Mouse (Mus musculus): ENCODE results near the gene 6820408C15Rik. TPM values are rescaled to one million over a fixed set of nuclear protein-coding genes. Genes with fewer than 3 reads are reported as not detected.
A peak's percentile ranks its signal among the peaks of the same experiment; 100 is the strongest.

Gene 6820408C15Rik
- polyA plus RNA-seq, 1 experiment from 2014 or later: 0.19 TPM

DNA sequence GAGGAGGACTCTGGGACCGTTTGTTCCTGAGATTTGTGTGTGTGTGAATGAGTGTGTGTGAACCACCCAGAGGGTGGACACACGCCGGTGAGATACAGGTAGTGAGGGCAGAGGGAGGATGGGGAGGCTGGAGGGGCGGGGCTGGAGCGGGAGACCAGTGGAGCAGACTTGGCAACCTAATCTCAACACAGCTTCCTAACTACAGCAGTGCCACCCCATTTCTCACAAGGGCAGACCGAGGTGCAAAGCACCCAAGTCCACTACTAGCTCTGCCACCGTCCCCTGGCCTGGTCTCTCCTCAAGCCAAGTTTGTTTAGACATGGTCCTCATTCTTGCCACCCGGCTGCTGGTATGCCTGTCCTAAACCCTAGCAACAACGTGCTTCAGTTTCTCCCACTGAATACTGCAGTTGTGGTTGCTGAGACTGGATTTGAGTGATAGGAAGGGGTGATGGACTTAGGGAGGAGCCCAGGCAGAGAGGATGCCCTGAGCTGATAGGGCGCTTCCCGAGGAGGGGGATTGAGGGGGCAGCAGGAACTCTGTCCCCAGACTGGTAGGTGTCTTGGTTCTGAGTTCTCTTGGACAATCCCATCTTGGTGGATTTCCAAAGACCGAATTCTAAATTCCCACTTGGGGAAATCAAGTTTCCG lies 20.0 kb upstream of the 6820408C15Rik start:
- H3K36me3 ChIP-seq: peaks cover 17% of the 10 kb centered on the region
- H3K4me2 ChIP-seq (replicated peaks): peak overlapping the region; percentile 94
- peak overlapping the region; percentile 72 for H3K9ac ChIP-seq
- ATAC-seq (ENCODE audit: low FRiP score, low read depth): no peak
- H3K27me3 ChIP-seq: no peaks in the 10 kb centered on the region
- H3K4me1 ChIP-seq: peaks cover 40% of the 10 kb centered on the region
- no peaks in the 10 kb centered on the region for H3K9me3 ChIP-seq
- peak overlapping the region; percentile 55 for H3K27ac ChIP-seq
- WGBS: 15% methylated on average over 13 of the region's 13 CpGs
- peak overlapping the region; percentile 92 for H3K4me3 ChIP-seq

DNA sequence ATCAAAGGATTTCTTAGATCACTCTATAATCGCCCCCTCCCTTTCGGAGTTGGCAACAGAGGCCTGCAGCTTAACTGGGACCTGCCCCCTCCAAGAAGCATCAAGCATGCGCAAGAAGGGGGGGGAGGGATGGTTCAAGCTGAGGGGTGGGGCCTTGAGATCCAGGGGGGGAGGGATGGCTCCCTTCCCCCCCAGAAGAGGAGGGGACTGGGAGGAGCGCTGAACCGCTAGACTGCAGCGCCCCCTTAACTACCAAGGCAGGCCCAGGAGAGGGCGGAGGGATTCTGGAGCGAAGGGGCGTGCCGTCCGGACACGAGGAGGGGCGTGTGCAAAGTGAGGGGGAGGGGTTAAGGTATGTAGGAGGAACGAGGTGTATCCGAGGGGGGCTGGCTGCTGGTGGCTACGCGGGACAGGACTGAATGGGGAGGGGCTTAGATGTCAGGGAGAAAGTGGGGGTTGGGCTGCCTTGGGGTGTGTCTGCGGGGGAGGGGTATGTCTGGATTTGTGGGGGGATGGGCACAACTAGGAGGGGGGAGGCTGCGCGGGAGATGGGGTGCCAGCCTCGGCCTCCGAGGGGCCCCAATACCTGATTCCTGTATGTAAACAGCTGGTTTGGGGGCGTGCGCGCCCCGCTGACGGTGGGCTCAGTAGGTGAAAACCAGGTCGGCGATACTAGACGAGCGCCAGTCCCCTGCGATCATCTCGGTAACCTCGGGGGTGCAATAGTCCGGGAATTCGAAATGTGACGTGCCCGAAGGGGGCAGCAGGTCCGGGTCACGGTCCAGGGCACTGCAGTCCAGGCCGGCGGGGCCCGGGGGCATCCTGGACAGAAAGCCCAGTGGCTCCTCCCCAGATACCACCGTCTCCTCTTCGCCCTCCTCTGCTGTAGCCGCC lies 19.0 kb upstream of the 6820408C15Rik start:
- WGBS: 0% methylated on average over 44 of the region's 46 CpGs
- Histone ChIP-seq H3K9ac (peak overlapping the region; percentile 98), H3K4me2 (replicated peaks) (peak overlapping the region; percentile 94), H3K4me1 (peaks cover 40% of the 10 kb centered on the region), H3K9me3 (no peaks in the 10 kb centered on the region), H3K4me3 (peak overlapping the region; percentile 92), H3K36me3 (peaks cover 17% of the 10 kb centered on the region), H3K27ac (peak overlapping the region; percentile 99), H3K27me3 (no peaks in the 10 kb centered on the region)
- ATAC-seq (ENCODE audit: low FRiP score, low read depth): peak; percentile 74

DNA sequence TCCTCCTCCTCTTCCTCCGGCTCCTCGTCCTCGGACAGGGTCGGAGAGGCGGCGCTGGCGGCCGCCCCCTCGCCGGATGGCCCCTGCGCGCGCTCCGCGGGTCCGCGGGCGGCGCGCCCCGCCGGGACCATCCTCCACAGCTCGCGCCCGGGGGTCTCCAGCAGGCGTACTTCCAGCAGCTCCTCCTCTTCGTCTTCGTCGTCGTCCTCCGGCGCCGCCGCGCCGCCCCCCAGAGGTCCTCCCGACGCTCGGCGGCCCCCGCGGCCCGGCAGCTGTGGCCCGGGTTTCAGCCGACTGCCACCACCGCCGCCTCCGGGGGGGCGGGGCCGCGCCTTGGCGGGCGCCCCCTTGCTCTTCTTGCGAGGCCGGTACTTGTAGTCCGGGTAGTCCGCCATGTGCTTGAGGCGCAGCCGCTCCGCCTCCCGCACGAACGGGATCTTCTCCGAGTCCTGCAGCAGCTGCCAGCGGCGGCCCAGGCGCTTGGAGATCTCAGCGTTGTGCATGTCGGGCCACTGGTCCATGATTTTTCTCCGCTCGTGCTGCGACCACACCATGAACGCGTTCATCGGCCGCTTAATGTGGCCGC lies 18.3 kb upstream of the 6820408C15Rik start:
- H3K4me2 ChIP-seq (replicated peaks): peak overlapping the region; percentile 94
- no peaks in the 10 kb centered on the region for H3K9me3 ChIP-seq
- H3K4me1 ChIP-seq: peaks cover 40% of the 10 kb centered on the region
- peak overlapping the region; percentile 92 for H3K4me3 ChIP-seq
- H3K27me3 ChIP-seq: no peaks in the 10 kb centered on the region
- H3K36me3 ChIP-seq: peaks cover 17% of the 10 kb centered on the region
- H3K9ac ChIP-seq: peak overlapping the region; percentile 98
- WGBS: under 1% methylated on average over 74 of the region's 77 CpGs
- no peak for ATAC-seq (ENCODE audit: low FRiP score, low read depth)
- peak overlapping the region; percentile 99 for H3K27ac ChIP-seq

DNA sequence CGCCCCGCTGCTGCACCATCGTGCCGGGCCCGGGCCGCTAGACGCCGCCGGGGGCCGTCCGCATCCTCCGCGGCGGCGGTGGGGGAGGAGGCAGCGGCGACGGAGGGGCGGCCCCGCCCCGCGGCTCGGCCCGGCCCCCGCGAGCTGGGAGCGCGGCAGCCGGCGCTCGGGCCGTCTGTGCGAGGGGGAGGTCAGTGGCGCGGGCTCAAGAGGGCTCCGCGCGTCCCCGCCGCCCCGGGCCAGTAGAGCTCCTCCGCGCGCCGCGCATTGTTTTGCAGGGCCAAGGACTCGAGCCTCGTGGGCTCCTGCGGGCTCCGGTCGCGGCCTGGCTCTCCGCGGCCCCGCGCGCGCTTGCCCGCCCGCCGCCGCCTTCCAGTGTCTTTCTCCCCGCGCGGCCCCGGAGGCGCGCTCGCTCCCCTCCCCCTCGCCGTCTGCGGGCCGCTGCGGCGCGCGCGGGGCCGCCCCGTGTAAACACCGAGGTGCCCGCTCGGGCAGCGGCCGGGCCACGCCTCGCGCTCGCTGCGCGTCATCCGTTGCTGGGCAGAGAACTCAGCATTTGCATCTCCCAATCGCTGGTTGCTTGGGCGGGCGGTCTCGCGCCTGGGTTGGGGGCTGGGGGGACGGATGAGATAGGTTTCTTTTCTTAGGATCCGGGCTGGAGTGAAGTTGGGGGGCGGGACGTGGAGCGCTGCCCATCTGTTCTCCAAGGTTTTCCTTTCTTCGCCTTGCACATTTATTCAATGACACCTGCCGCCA lies 17.5 kb upstream of the 6820408C15Rik start, which contains the start of gene Sox12:
Gene Sox12 (minus strand): TSS at position 384 of the 756 bp plus-strand sequence.
- under 1% methylated on average over 51 of the region's 104 CpGs for WGBS
- Histone ChIP-seq H3K36me3 (peaks cover 17% of the 10 kb centered on the region), H3K27me3 (no peaks in the 10 kb centered on the region), H3K9me3 (no peaks in the 10 kb centered on the region), H3K4me3 (peak within 1 kb of the TSS; percentile 92), H3K4me2 (replicated peaks) (peak within 1 kb of the TSS; percentile 94), H3K9ac (peak within 1 kb of the TSS; percentile 98), H3K4me1 (peaks cover 40% of the 10 kb centered on the region), H3K27ac (peak within 1 kb of the TSS; percentile 99)
- ATAC-seq (ENCODE audit: low FRiP score, low read depth): peak; percentile 60

DNA sequence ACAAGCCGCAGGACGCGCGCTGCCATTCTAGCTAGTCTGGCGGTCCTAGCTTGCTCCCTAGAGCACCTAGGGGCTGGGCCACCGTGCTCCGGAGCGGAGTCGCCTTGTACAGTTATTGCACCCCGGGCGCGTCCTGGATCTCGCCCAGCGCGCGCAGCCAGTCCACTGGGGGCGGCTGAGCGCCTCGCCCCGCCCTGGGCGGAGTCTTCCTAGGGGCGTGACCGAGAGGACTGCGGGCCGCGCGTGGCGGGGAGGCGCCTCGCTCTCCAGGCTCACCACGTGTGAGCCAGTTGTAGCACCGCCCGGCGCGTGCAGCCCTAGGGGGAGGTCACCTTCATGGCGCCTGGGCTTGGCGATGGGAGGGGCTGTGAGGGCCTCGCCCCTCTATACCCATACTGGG lies 16.7 kb upstream of the 6820408C15Rik start:
- peaks cover 35% of the 10 kb centered on the region for H3K4me1 ChIP-seq
- H3K27ac ChIP-seq: peak overlapping the region; percentile 99
- peaks cover 10% of the 10 kb centered on the region for H3K36me3 ChIP-seq
- H3K9me3 ChIP-seq: no peaks in the 10 kb centered on the region
- WGBS: under 1% methylated on average over 38 of the region's 38 CpGs
- peak overlapping the region; percentile 92 for H3K4me3 ChIP-seq
- ATAC-seq (ENCODE audit: low FRiP score, low read depth): peak; percentile 85
- H3K4me2 ChIP-seq (replicated peaks): peak overlapping the region; percentile 94
- H3K9ac ChIP-seq: peak overlapping the region; percentile 68
- no peaks in the 10 kb centered on the region for H3K27me3 ChIP-seq

DNA sequence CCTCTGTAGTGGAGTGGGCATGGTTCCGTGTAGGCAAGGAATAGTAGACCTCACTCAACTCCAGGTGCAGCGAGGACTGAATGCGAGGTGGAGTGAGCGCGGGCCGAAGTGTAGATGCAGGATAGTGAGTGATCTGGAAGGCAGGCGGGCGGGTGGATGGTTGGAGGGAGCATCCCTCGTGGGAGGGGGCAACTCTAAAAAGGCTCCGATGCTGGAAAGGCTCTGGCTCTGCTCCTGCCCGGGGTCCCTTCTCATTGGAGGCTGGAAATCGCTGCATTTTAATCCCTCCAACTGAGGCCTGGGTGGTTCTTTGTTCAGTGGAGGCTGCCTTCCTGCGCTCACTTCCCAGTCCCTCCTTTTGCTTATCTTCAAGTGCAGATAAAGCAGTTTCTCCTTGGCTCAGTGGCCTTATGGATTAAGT lies 16.3 kb upstream of the 6820408C15Rik start:
- ATAC-seq (ENCODE audit: low FRiP score, low read depth): no peak
- under 1% methylated on average over 13 of the region's 13 CpGs for WGBS
- H3K27ac ChIP-seq: peak overlapping the region; percentile 99
- peak overlapping the region; percentile 92 for H3K4me3 ChIP-seq
- peak overlapping the region; percentile 94 for H3K4me2 ChIP-seq (replicated peaks)
- peaks cover 30% of the 10 kb centered on the region for H3K4me1 ChIP-seq
- H3K27me3 ChIP-seq: no peaks in the 10 kb centered on the region
- peak overlapping the region; percentile 68 for H3K9ac ChIP-seq
- H3K36me3 ChIP-seq: peaks cover 7% of the 10 kb centered on the region
- H3K9me3 ChIP-seq: no peaks in the 10 kb centered on the region

DNA sequence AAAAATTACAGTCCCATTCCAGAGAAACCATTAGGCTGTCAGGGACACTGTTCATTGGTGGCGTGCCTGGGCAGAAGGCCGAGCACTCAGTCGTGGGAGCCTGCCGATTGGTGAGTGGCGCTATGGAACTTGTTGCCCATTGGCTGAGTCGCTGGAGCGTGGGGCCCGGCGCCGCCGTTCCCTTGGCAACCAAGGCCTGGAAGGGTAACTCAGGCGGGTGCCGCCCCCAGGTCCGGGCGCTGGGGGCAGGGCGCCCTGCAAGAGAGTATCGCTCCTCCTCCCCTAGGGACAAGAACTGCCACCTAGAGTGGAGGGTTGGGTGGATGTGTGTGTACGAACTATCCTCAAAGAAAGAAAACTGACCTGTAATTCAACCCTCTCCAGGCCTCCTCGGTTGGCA lies 9.3 kb upstream of the 6820408C15Rik start:
- H3K27me3 ChIP-seq: no peaks in the 10 kb centered on the region
- H3K9ac ChIP-seq: peak overlapping the region; percentile 43
- peaks cover 32% of the 10 kb centered on the region for H3K4me1 ChIP-seq
- WGBS: under 1% methylated on average over 19 of the region's 19 CpGs
- H3K4me2 ChIP-seq (replicated peaks): peak overlapping the region; percentile 68
- peak overlapping the region; percentile 42 for H3K4me3 ChIP-seq
- H3K36me3 ChIP-seq: no peaks in the 10 kb centered on the region
- no peaks in the 10 kb centered on the region for H3K9me3 ChIP-seq
- H3K27ac ChIP-seq: peak overlapping the region; percentile 53; the same call in 1 of the 2 replicates
- ATAC-seq (ENCODE audit: low FRiP score, low read depth): peak; percentile 96

DNA sequence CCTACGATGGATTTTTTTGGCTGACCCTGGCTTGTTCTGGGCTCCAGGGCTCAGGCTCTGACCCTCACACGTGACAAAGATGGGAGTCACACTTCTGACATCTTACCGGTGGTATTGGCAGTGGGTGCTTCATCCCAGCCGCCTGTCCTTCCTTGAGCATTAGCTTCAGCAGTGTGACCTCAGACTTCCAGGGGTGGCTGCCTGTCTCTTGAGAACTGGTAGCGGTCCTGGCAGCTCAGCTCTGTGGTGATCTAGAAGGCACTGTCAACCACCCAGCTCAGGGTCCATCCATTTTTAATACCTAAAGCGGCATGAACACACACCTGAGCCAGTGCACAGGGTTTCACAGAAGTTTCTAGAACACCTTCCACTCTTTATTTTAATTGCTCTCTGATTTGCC lies 5.6 kb upstream of the 6820408C15Rik start:
- no peaks in the 10 kb centered on the region for H3K36me3 ChIP-seq
- no peaks in the 10 kb centered on the region for H3K9me3 ChIP-seq
- 80% methylated on average over 6 of the region's 6 CpGs for WGBS
- ATAC-seq (ENCODE audit: low FRiP score, low read depth): no peak
- no peak overlapping the region for H3K4me3 ChIP-seq
- no peak overlapping the region for H3K9ac ChIP-seq
- no peaks in the 10 kb centered on the region for H3K27me3 ChIP-seq
- H3K27ac ChIP-seq: peak overlapping the region; percentile 96
- H3K4me1 ChIP-seq: peaks cover 52% of the 10 kb centered on the region
- no peak overlapping the region for H3K4me2 ChIP-seq (replicated peaks)

DNA sequence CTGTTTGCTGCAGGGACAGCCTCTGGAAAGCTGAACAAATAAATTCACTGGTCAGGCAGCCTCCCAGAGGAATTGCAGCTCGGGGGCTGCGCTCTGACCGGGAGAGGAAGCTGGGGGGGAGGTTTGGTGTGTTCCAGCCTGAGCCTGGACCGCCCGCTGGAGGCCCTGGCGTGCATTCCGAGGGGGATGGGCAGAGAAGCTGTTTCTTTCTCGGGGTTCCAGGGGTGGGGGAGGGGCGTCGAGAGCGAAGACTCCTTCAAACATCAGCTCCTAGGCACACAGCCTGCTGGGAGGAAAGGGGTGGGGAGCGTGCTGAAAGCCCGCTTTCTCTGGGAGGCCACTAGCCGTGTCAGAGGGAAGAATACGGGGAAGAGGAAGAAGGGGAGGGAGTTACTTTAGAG lies 4.4 kb upstream of the 6820408C15Rik start:
- H3K9me3 ChIP-seq: peaks cover 3% of the 10 kb centered on the region; the same call in 1 of the 2 replicates
- no peaks in the 10 kb centered on the region for H3K36me3 ChIP-seq
- under 1% methylated on average over 15 of the region's 15 CpGs for WGBS
- peak overlapping the region; percentile 96 for H3K27ac ChIP-seq
- ATAC-seq (ENCODE audit: low FRiP score, low read depth): peak; percentile 83
- H3K9ac ChIP-seq: peak overlapping the region; percentile 98
- H3K4me3 ChIP-seq: peak overlapping the region; percentile 89
- peak overlapping the region; percentile 93 for H3K4me2 ChIP-seq (replicated peaks)
- H3K27me3 ChIP-seq: no peaks in the 10 kb centered on the region
- peaks cover 51% of the 10 kb centered on the region for H3K4me1 ChIP-seq

DNA sequence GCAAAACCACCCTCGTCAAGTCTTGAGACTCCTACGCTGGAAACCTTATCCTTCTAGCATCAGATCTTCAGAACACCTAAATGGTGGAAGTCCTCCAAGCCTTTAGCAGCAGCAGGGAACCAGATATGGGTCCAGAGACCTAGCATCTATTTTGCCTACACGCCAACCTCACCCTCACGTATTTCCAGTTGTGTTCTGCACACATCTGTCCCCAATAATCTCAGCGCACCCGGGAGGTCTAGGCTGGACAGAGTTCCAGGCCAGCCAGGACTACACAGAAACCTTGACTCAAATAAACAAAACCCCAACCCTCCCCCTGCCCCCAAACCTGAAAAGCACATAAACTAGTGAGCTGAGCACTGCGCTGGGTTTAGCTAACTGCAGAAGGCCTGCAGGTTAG lies 3.9 kb upstream of the 6820408C15Rik start:
- peak; percentile 1; the same call in 1 of the 2 replicates for ATAC-seq (ENCODE audit: low FRiP score, low read depth)

DNA sequence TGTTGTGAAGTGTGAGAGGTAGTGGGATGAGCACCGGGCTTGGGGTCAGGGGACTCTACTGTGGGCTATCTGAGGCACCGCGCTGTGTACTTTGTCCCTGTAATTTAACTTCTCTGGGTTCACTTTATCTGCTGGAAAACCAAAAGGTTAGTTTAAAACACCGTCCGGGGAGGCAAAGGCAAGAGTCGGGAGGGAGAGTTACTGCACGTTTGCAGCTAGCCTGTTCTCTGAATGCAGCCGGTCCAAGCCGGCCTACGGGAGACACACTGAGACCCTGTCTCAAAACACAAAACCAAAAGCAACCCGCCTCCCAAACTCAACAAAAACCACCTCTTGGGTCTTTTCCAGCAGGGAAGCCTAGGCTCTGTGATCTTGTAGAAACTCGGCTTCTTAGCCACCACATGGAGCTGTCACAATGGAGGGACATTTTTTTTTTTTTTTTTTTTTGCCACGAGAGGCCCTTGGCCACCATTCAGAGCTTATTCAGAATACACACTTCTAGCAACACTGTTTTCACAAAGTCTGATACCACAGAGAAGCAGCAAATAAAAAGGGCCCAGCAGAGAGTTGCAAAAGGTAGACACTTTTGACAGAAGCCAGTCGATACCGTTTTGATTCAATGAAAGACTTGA lies 2.7 kb upstream of the 6820408C15Rik start:
- Histone ChIP-seq H3K36me3 (peaks cover 4% of the 10 kb centered on the region; the same call in 1 of the 2 replicates), H3K9ac (peak overlapping the region; percentile 98), H3K4me1 (peaks cover 47% of the 10 kb centered on the region), H3K27me3 (no peaks in the 10 kb centered on the region), H3K9me3 (peaks cover 7% of the 10 kb centered on the region; the same call in 1 of the 2 replicates), H3K27ac (peak overlapping the region; percentile 96), H3K4me3 (peak overlapping the region; percentile 89), H3K4me2 (replicated peaks) (peak overlapping the region; percentile 93)
- WGBS: 3% methylated on average over 15 of the region's 15 CpGs
- ATAC-seq (ENCODE audit: low FRiP score, low read depth): no peak

More for the DNA sequence above, 3.9 kb upstream of the 6820408C15Rik start:
- Histone ChIP-seq H3K27me3 (no peaks in the 10 kb centered on the region), H3K4me3 (peak overlapping the region; percentile 89), H3K4me1 (peaks cover 49% of the 10 kb centered on the region), H3K4me2 (replicated peaks) (peak overlapping the region; percentile 93), H3K36me3 (peaks cover 4% of the 10 kb centered on the region; the same call in 1 of the 2 replicates), H3K27ac (peak overlapping the region; percentile 96), H3K9ac (peak overlapping the region; percentile 98), H3K9me3 (peaks cover 7% of the 10 kb centered on the region; the same call in 1 of the 2 replicates)
- WGBS: under 1% methylated on average over 7 of the region's 7 CpGs
